Mouse (Mus musculus) forebrain, postnatal 0 days (tissue): Measurements from ENCODE around the gene Ubtf. TPM values are rescaled to one million over a fixed set of nuclear protein-coding genes. Genes with fewer than 3 reads are reported as not detected.

Experiments
- ATAC-seq: fragments of 200-750 bp; cut with Nextera tagmentation; 2 replicates; pipeline ENCODE4 v1.8.0; 2017; ENCODE audit warnings: mild to moderate bottlenecking, moderate library complexity
- DNase-seq: peaks from one replicate; pipeline ENCODE4 v3.0.0-alpha.2; 2015
- H3K27ac ChIP-seq: fragments of 300-500 bp; sonication (generic); 2 replicates; pipeline ENCODE4 v1.5.1; 2014; ENCODE audit warnings: low read depth, mild to moderate bottlenecking, antibody characterized with exemption, low read length, moderate library complexity, mixed read lengths
- H3K27me3 ChIP-seq: fragments of 300-500 bp; sonication (generic); 2 replicates; pipeline ENCODE4 v1.6.1; 2014; ENCODE audit warnings: mild to moderate bottlenecking, low read length, mixed read lengths; ENCODE audit not compliant: insufficient read depth
- H3K36me3 ChIP-seq: fragments of 300-500 bp; sonication (generic); 2 replicates; pipeline ENCODE4 v1.6.1; 2014; ENCODE audit warnings: mild to moderate bottlenecking, moderate library complexity; ENCODE audit not compliant: insufficient read depth
- H3K4me1 ChIP-seq: fragments of 300-500 bp; sonication (generic); 2 replicates; pipeline ENCODE4 v1.6.1; 2014; ENCODE audit warnings: antibody characterized with exemption; ENCODE audit not compliant: insufficient read depth
- H3K4me2 ChIP-seq: fragments of 300-500 bp; sonication (generic); 2 replicates; pipeline ENCODE4 v1.6.1; 2014; ENCODE audit warnings: low read depth, mild to moderate bottlenecking, moderate library complexity
- H3K4me3 ChIP-seq: fragments of 300-500 bp; sonication (generic); 2 replicates; pipeline ENCODE4 v1.5.1; 2014; ENCODE audit warnings: low read depth, low read length, mixed read lengths
- H3K9ac ChIP-seq: fragments of 300-500 bp; sonication (generic); 2 replicates; pipeline ENCODE4 v1.6.1; 2014; ENCODE audit warnings: mild to moderate bottlenecking
- H3K9me3 ChIP-seq: fragments of 300-500 bp; sonication (generic); 2 replicates; pipeline ENCODE4 v1.6.1; 2016; ENCODE audit warnings: low read length
- CTCF ChIP-seq: sonication (generic); IDR thresholded peaks from 2 replicates; pipeline ENCODE4 v1.5.1; 2016; ENCODE audit warnings: antibody characterized with exemption, control low read depth, low read depth
- WGBS: fragments of 180-500 bp; shearing (Covaris S2); extraction: QIAGEN DNeasy Blood & Tissue Kit; methylation state at CpG from one replicate; pipeline ENCODE4 v1.1.7; 2014; 5-methylcytosine and 5-hydroxymethylcytosine counted together
- polyA plus RNA-seq: library from polyadenylated mRNA; unstranded; fragments of >200 nt; fragmentation: Nextera tagmentation; extraction: Ambion mirVana; gene quantifications from 2 replicates; pipeline ENCODE4 v1.2.1, GENCODE M21; 2015
- total RNA-seq: library from RNA; depleted of rRNA; stranded (reverse); fragments of >200 nt; gene quantifications from 2 replicates; pipeline ENCODE4 v1.2.3, GENCODE M21; 2014

The Ubtf gene
- total and polyA plus RNA-seq, 2 experiments from 2014 or later, result 78.7 to 94.3 TPM

- under 1% methylated on average over 73 of the region's 84 CpGs for WGBS
Measured at GRCm38 (mm10) chr11:102318576-102319409, 749 bp downstream of the Ubtf start.

GRCm38 (mm10) chr11:102317901-102318575 lies 1.5 kb downstream of the Ubtf start:
- WGBS, result 3% methylated on average over 40 of the region's 77 CpGs
- Histone ChIP-seq H3K27me3 (no peaks in the 10 kb centered on the region), H3K4me2 (peak overlapping the region; percentile 86), H3K9me3 (no peaks in the 10 kb centered on the region), H3K4me3 (peak overlapping the region; percentile 95), H3K27ac (peak overlapping the region; percentile 99), H3K36me3 (peaks cover 26% of the 10 kb centered on the region), H3K4me1 (peaks cover 9% of the 10 kb centered on the region; the same call in 1 of the 2 replicates), H3K9ac (peak overlapping the region; percentile 99)
- DNase-seq, result peak; percentile 76
- ATAC-seq, result peak; percentile 28
- TF ChIP-seq CTCF, result no peak

More at GRCm38 (mm10) chr11:102318576-102319409, 749 bp downstream of the Ubtf start:
- ATAC-seq, result peak; percentile 5; the same call in 1 of the 2 replicates
- peaks cover 18% of the 10 kb centered on the region for H3K36me3 ChIP-seq
- no peaks in the 10 kb centered on the region for H3K9me3 ChIP-seq
- H3K9ac ChIP-seq, result peak overlapping the region; percentile 99
- H3K4me2 ChIP-seq, result peak overlapping the region; percentile 86
- no peak for TF ChIP-seq CTCF
- peak overlapping the region; percentile 95 for H3K4me3 ChIP-seq
- H3K27me3 ChIP-seq, result no peaks in the 10 kb centered on the region
- H3K27ac ChIP-seq, result peak overlapping the region; percentile 99
- DNase-seq, result peak; percentile 63
- peaks cover 9% of the 10 kb centered on the region; the same call in 1 of the 2 replicates for H3K4me1 ChIP-seq

- Histone ChIP-seq H3K4me2 (peak overlapping the region; percentile 86), H3K9ac (peak overlapping the region; percentile 99), H3K27me3 (no peaks in the 10 kb centered on the region), H3K4me3 (peak overlapping the region; percentile 95), H3K4me1 (peaks cover 9% of the 10 kb centered on the region; the same call in 1 of the 2 replicates), H3K36me3 (peaks cover 32% of the 10 kb centered on the region), H3K27ac (peak overlapping the region; percentile 99), H3K9me3 (no peaks in the 10 kb centered on the region)
- DNase-seq, result peak; percentile 63
- 2% methylated on average over 48 of the region's 87 CpGs for WGBS
- TF ChIP-seq CTCF, result peak; percentile 15; the same call in 1 of the 2 replicates
- ATAC-seq, result peak; percentile 33
Measured at GRCm38 (mm10) chr11:102317298-102317900, 2.1 kb downstream of the Ubtf start.

- Histone ChIP-seq H3K4me1 (peaks cover 9% of the 10 kb centered on the region; the same call in 1 of the 2 replicates), H3K9ac (peak overlapping the region; percentile 99), H3K27ac (peak overlapping the region; percentile 99), H3K9me3 (no peaks in the 10 kb centered on the region), H3K4me2 (peak overlapping the region; percentile 86), H3K4me3 (peak overlapping the region; percentile 95), H3K27me3 (no peaks in the 10 kb centered on the region), H3K36me3 (peaks cover 34% of the 10 kb centered on the region)
- DNase-seq (peak; percentile 91), ATAC-seq (peak; percentile 53)
- TF ChIP-seq CTCF, result peak; percentile 41
- under 1% methylated on average over 38 of the region's 80 CpGs for WGBS
Measured at GRCm38 (mm10) chr11:102316572-102317297, 2.8 kb downstream of the Ubtf start.

- WGBS, result 6% methylated on average over 14 of the region's 14 CpGs
- H3K36me3 ChIP-seq, result peaks cover 37% of the 10 kb centered on the region
- no peak for DNase-seq
- peak overlapping the region; percentile 95 for H3K4me3 ChIP-seq
- peaks cover 9% of the 10 kb centered on the region; the same call in 1 of the 2 replicates for H3K4me1 ChIP-seq
- no peaks in the 10 kb centered on the region for H3K27me3 ChIP-seq
- no peak for TF ChIP-seq CTCF
- peak overlapping the region; percentile 99 for H3K27ac ChIP-seq
- no peak for ATAC-seq
- H3K9me3 ChIP-seq, result no peaks in the 10 kb centered on the region
- peak overlapping the region; percentile 99 for H3K9ac ChIP-seq
- peak overlapping the region; percentile 86 for H3K4me2 ChIP-seq
Measured at GRCm38 (mm10) chr11:102315690-102316571, 3.6 kb downstream of the Ubtf start.
